Mouse (Mus musculus): Measurements from ENCODE around the gene Lsm2.

GRCm38 (mm10) chr17:34996411-34997141 lies 14.9 kb downstream of the Lsm2 start:
- TF ChIP-seq MYOD1 (IDR thresholded peaks at IDR 0.05; ENCODE audit: control insufficient read depth, insufficient read length, low read depth), result no peak
- no peak for TF ChIP-seq MAX (IDR thresholded peaks at IDR 0.05)

All from C2C12 (cell line).